Mouse (Mus musculus): ENCODE measurements at regions not wholly inside any gene's neighbourhood (a gene's known extent, or its start where the extent isn't known, plus 50 kb on each side); places are given as distances from the start of the nearest gene placed in this dataset.

DNA sequence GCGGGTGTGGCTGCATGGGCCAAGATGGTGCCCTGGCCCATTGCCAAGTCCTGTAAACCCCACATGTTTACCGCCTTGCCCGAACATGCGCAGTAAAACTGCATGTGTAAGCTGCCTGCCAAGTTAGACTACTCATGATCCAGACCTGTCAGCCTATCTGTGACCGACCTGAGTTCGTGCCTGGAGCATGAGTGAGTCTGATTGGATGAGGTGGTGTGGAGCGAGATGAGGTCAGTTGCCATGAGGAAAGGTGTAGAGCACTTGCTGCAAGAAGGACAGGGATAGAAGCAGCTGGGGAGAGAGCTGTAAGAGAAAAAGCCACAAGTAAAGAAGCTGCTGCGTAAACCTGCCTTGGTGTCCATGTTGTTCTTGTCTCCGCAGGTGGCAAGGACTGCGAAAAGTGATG, 122.1 kb upstream of the Pot1a start:
- TF ChIP-seq POLR2A (IDR thresholded peaks at IDR 0.05; ENCODE audit: control insufficient read depth in 1 of 2, insufficient read depth in 1 of 2, low read depth in 1 of 2, low read length in 2 of 2, poor library complexity in 1 of 2) (peak in 1 of 2 experiments; percentile 72; a peak in 2 of 4 replicates), ZNF384 (IDR thresholded peaks at IDR 0.05; ENCODE audit: low read depth, low read length) (no peak), USF1 (IDR thresholded peaks at IDR 0.05; ENCODE audit: low read depth, low read length) (no peak), MAZ (IDR thresholded peaks at IDR 0.05; ENCODE audit: low read depth, low read length) (no peak), NRF1 (IDR thresholded peaks at IDR 0.05; ENCODE audit: insufficient read depth, low read depth, low read length, poor library complexity, severe bottlenecking) (peak; percentile 82), CTCF (IDR thresholded peaks at IDR 0.05 in 2 of 3, conservative IDR thresholded peaks at IDR 0.05 in 1 of 3; ENCODE audit: control insufficient read depth in 1 of 3, insufficient read depth in 1 of 3, low read depth in 2 of 3, low read length in 3 of 3, poor library complexity in 1 of 3, severe bottlenecking in 1 of 3) (no peak), CHD2 (IDR thresholded peaks at IDR 0.05; ENCODE audit: low read length) (peak; percentile 94), MXI1 (IDR thresholded peaks at IDR 0.05; ENCODE audit: low read depth, low read length) (peak; percentile 50), EP300 (IDR thresholded peaks at IDR 0.05; ENCODE audit: low read depth in 1 of 2, low read length in 2 of 2) (no peak), NELFE (IDR thresholded peaks at IDR 0.05; ENCODE audit: low read depth, low read length) (peak; percentile 26; the same call in 1 of the 2 replicates), RAD21 (IDR thresholded peaks at IDR 0.05; ENCODE audit: low read depth, low read length) (no peak), ZC3H11A (IDR thresholded peaks at IDR 0.05; ENCODE audit: low read depth, low read length) (no peak), MAFK (IDR thresholded peaks at IDR 0.05; ENCODE audit: borderline replicate concordance, low read depth, low read length) (no peak)

All from MEL (cell line).